Mouse (Mus musculus): ENCODE results near the gene Gm10945.

DNA sequence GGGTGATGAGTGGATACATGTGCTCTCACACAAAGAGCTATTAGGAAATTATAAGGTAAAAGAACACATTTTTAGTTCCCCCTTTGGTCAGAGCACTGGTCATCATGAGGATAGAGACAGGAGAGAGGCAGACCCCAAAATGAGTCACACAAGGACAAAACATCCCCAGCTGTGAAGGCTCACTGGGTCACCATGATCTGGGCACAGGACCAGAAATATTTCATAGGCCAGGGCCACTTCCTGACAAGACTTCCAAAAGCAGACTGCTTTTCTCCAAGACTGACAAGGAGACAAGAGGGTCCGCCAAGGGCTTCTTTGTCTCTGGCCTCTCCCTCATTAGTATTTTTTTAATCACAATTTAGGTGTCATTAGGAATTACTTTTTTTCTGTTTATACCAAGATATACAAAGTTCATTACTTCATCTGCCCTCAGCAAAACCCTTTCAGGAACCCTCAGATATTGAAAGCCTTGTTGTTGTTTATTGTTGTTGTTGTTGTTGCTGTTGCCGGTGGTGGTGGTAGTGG lies at the start of gene Gm10945:
- no peak for TF ChIP-seq POLR2A (IDR thresholded peaks at IDR 0.05; ENCODE audit: borderline replicate concordance, insufficient read depth, low read length)
- no peak for TF ChIP-seq CTCF (IDR thresholded peaks at IDR 0.05; ENCODE audit: borderline replicate concordance, insufficient read depth, low read depth, low read length)
